Mouse (Mus musculus): ENCODE results near the gene Gm45062. TPM values are rescaled to one million over a fixed set of nuclear protein-coding genes. Genes with fewer than 3 reads are reported as not detected.

Gm45062 gene
- polyA plus RNA-seq, 1 experiment = 2.0 TPM

DNA sequence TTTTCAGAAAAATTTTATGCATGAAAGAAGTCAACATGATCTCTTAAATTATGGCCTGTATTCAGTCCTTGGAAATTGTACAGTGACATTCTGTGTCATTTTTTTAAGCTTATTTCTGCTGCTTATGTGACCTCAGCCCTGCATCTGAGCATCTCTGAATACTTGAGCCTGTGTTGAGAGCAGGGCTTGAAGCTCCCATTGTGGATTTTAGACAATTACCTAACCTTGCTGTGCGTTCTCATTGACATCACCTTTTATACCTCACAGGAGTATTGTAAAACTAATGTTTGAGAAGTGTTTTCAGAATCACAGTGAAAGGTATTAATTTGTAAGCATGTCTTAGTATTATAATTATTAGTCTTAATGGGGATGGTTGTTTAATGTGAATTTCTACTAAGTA, 140.5 kb downstream of the Gm45062 start:
- no peak for DNase-seq
- Histone ChIP-seq H3K4me1 (ENCODE audit: control insufficient read depth, insufficient read depth, low read length) (no peaks in the 10 kb centered on the region), H3K27ac (ENCODE audit: insufficient read depth, low read depth, low read length) (no peak overlapping the region), H3K4me3 (ENCODE audit: insufficient read depth, low read depth, low read length) (no peak overlapping the region), H3K36me3 (ENCODE audit: control insufficient read depth, insufficient read depth, low read length) (no peaks in the 10 kb centered on the region), H3K27me3 (replicated peaks; ENCODE audit: control insufficient read depth, insufficient read depth, low read length) (no peaks in the 10 kb centered on the region)
- WGBS = 97% methylated on average over 1 of the region's 1 CpGs
- no peak for TF ChIP-seq CTCF (conservative IDR thresholded peaks at IDR 0.05; ENCODE audit: insufficient read depth, insufficient read length, low read depth, low read length)
- no peak for TF ChIP-seq POLR2A (IDR thresholded peaks at IDR 0.05; ENCODE audit: low read depth, low read length)

GRCm38 (mm10) chr6:8403127-8403526, 143.9 kb downstream of the Gm45062 start:
- H3K27me3 ChIP-seq (replicated peaks; ENCODE audit: control insufficient read depth, insufficient read depth, low read length) = no peaks in the 10 kb centered on the region
- no peaks in the 10 kb centered on the region for H3K36me3 ChIP-seq (ENCODE audit: control insufficient read depth, insufficient read depth, low read length)
- no peak overlapping the region for H3K4me3 ChIP-seq (ENCODE audit: insufficient read depth, low read depth, low read length)
- TF ChIP-seq POLR2A (IDR thresholded peaks at IDR 0.05; ENCODE audit: low read depth, low read length) (no peak), CTCF (conservative IDR thresholded peaks at IDR 0.05; ENCODE audit: insufficient read depth, insufficient read length, low read depth, low read length) (no peak)
- no peak for DNase-seq
- 82% methylated on average over 5 of the region's 5 CpGs for WGBS
- H3K27ac ChIP-seq (ENCODE audit: insufficient read depth, low read depth, low read length) = no peak overlapping the region
- no peaks in the 10 kb centered on the region for H3K4me1 ChIP-seq (ENCODE audit: control insufficient read depth, insufficient read depth, low read length)

- no peaks in the 10 kb centered on the region for H3K27me3 ChIP-seq (replicated peaks; ENCODE audit: control insufficient read depth, insufficient read depth, low read length)
- H3K4me1 ChIP-seq (ENCODE audit: control insufficient read depth, insufficient read depth, low read length) = no peaks in the 10 kb centered on the region
- TF ChIP-seq POLR2A (IDR thresholded peaks at IDR 0.05; ENCODE audit: low read depth, low read length) (no peak), CTCF (conservative IDR thresholded peaks at IDR 0.05; ENCODE audit: insufficient read depth, insufficient read length, low read depth, low read length) (no peak)
- no peak overlapping the region for H3K27ac ChIP-seq (ENCODE audit: insufficient read depth, low read depth, low read length)
- no peaks in the 10 kb centered on the region for H3K36me3 ChIP-seq (ENCODE audit: control insufficient read depth, insufficient read depth, low read length)
- no peak for DNase-seq
- 89% methylated on average over 5 of the region's 5 CpGs for WGBS
- H3K4me3 ChIP-seq (ENCODE audit: insufficient read depth, low read depth, low read length) = no peak overlapping the region
Observed at GRCm38 (mm10) chr6:8405844-8406243, 146.6 kb downstream of the Gm45062 start.

DNA sequence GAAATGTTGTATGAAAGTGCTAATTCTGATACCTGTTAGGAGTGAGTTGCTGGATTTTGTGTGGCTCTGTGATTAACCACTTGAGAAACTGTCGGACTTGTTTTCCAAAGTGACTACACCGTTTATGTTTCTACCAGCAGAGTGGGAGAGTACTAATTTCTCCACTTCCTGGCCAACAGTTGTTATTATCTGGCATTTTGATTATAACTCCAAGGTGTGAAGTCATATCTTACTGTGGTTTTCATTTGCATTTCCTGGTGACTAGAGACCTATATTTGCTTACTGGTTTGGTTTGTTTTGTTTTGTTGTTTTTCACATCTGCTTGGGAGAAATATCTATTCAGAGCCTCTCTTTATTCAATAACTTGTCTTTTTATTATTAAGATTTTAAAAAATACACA, 149.1 kb downstream of the Gm45062 start:
- DNase-seq = no peak
- no peaks in the 10 kb centered on the region for H3K4me1 ChIP-seq (ENCODE audit: control insufficient read depth, insufficient read depth, low read length)
- H3K4me3 ChIP-seq (ENCODE audit: insufficient read depth, low read depth, low read length) = no peak overlapping the region
- 83% methylated on average over 2 of the region's 2 CpGs for WGBS
- no peak for TF ChIP-seq CTCF (conservative IDR thresholded peaks at IDR 0.05; ENCODE audit: insufficient read depth, insufficient read length, low read depth, low read length)
- no peak for TF ChIP-seq POLR2A (IDR thresholded peaks at IDR 0.05; ENCODE audit: low read depth, low read length)
- H3K27me3 ChIP-seq (replicated peaks; ENCODE audit: control insufficient read depth, insufficient read depth, low read length) = no peaks in the 10 kb centered on the region
- no peaks in the 10 kb centered on the region for H3K36me3 ChIP-seq (ENCODE audit: control insufficient read depth, insufficient read depth, low read length)
- H3K27ac ChIP-seq (ENCODE audit: insufficient read depth, low read depth, low read length) = no peak overlapping the region

DNA sequence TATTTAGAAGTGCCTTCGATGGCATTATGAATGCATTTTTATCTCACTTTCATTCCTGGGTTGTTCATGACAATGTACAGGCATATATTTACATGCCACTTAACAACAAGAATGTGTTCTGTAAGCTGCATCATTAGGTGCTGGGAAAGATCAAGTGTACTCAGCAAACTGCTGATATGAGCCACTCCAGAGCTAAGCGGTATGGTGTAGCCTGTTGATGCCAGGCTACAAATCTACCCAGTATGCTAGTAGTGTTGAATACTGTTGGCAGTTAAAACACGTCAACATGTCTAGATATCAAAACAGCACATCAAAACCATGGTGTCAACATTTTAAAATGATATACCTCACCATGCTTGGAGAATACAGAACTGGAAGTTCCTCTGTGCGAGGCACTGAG, 150.6 kb downstream of the Gm45062 start:
- Histone ChIP-seq H3K27me3 (replicated peaks; ENCODE audit: control insufficient read depth, insufficient read depth, low read length) (no peaks in the 10 kb centered on the region), H3K27ac (ENCODE audit: insufficient read depth, low read depth, low read length) (no peak overlapping the region), H3K4me1 (ENCODE audit: control insufficient read depth, insufficient read depth, low read length) (no peaks in the 10 kb centered on the region), H3K4me3 (ENCODE audit: insufficient read depth, low read depth, low read length) (no peak overlapping the region), H3K36me3 (ENCODE audit: control insufficient read depth, insufficient read depth, low read length) (no peaks in the 10 kb centered on the region)
- TF ChIP-seq POLR2A (IDR thresholded peaks at IDR 0.05; ENCODE audit: low read depth, low read length) (no peak), CTCF (conservative IDR thresholded peaks at IDR 0.05; ENCODE audit: insufficient read depth, insufficient read length, low read depth, low read length) (no peak)
- no peak for DNase-seq
- WGBS = 95% methylated on average over 4 of the region's 4 CpGs

DNA sequence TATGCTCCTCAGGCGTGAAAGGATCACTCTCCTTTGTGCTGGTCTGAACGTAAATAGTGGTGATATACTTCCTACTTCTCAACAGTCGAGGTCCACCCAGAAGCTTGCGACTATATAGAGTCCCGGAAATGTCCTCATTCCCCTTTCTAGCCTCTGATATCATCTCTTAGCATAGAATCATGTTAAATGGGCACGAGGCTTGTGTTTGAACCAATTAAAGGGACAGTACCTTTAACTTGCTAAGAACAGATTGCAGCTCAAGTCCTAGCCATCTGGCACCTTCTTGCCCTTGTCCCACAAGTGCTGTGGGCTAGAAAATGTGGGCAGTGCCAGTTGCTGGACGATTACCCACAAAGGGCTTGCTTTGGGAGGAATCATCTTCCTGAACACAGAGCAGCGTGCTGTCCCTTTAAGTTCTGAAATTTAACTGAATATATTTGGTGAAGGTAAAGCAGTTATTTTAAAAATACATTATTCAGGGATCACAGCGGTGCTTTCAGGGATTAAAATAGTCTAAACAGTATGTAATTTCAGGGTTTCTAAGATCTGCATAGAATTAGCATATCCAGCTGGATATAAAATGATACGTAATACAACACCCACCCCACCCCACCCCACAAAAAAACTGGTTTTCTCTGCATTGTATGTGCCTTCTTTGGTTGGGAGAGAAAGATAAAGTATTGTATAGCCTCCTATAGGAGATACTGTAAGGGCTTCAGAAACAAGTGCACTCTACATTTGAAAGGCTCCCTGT, 153.8 kb downstream of the Gm45062 start:
- Histone ChIP-seq H3K27me3 (replicated peaks; ENCODE audit: control insufficient read depth, insufficient read depth, low read length) (no peaks in the 10 kb centered on the region), H3K4me3 (ENCODE audit: insufficient read depth, low read depth, low read length) (no peak overlapping the region), H3K27ac (ENCODE audit: insufficient read depth, low read depth, low read length) (no peak overlapping the region), H3K4me1 (ENCODE audit: control insufficient read depth, insufficient read depth, low read length) (no peaks in the 10 kb centered on the region), H3K36me3 (ENCODE audit: control insufficient read depth, insufficient read depth, low read length) (no peaks in the 10 kb centered on the region)
- TF ChIP-seq CTCF (conservative IDR thresholded peaks at IDR 0.05; ENCODE audit: insufficient read depth, insufficient read length, low read depth, low read length) = no peak
- no peak for TF ChIP-seq POLR2A (IDR thresholded peaks at IDR 0.05; ENCODE audit: low read depth, low read length)
- DNase-seq = peak; percentile 15
- WGBS = 67% methylated on average over 10 of the region's 10 CpGs

- no peaks in the 10 kb centered on the region for H3K4me1 ChIP-seq (ENCODE audit: control insufficient read depth, insufficient read depth, low read length)
- peak overlapping the region; percentile 49 for H3K4me3 ChIP-seq (ENCODE audit: insufficient read depth, low read depth, low read length)
- no peak overlapping the region for H3K27ac ChIP-seq (ENCODE audit: insufficient read depth, low read depth, low read length)
- DNase-seq = peak; percentile 8
- H3K36me3 ChIP-seq (ENCODE audit: control insufficient read depth, insufficient read depth, low read length) = no peaks in the 10 kb centered on the region
- no peaks in the 10 kb centered on the region for H3K27me3 ChIP-seq (replicated peaks; ENCODE audit: control insufficient read depth, insufficient read depth, low read length)
- 55% methylated on average over 9 of the region's 9 CpGs for WGBS
- TF ChIP-seq POLR2A (IDR thresholded peaks at IDR 0.05; ENCODE audit: low read depth, low read length) (no peak), CTCF (conservative IDR thresholded peaks at IDR 0.05; ENCODE audit: insufficient read depth, insufficient read length, low read depth, low read length) (no peak)
Observed at GRCm38 (mm10) chr6:8414020-8414419, 154.8 kb downstream of the Gm45062 start.
